Mouse (Mus musculus) retina, postnatal 7 days (tissue): ENCODE measurements around the gene Cmtm2a.
"Not testable (repeated sequence)": the region's sequence is repeated elsewhere in the genome, so short reads cannot be mapped to it uniquely, and the experiment has no call there.

Experiments used
- DNase-seq: peaks from one replicate; pipeline ENCODE4 v3.0.0-alpha.2; 2012; ENCODE audit warnings: low read depth, low spot score

Cmtm2a gene

GRCm38 (mm10) chr8:104293081-104293480, at the start of gene Cmtm2a:
Cmtm2a (minus strand) TSS chr8:104293181.
- not testable (repeated sequence) for DNase-seq

GRCm38 (mm10) chr8:104342426-104342825, 49.4 kb upstream of the Cmtm2a start:
- no peak for DNase-seq

GRCm38 (mm10) chr8:104341678-104342077, 48.7 kb upstream of the Cmtm2a start:
- no peak for DNase-seq

GRCm38 (mm10) chr8:104341106-104341561, 48.2 kb upstream of the Cmtm2a start:
- DNase-seq: no peak

DNA sequence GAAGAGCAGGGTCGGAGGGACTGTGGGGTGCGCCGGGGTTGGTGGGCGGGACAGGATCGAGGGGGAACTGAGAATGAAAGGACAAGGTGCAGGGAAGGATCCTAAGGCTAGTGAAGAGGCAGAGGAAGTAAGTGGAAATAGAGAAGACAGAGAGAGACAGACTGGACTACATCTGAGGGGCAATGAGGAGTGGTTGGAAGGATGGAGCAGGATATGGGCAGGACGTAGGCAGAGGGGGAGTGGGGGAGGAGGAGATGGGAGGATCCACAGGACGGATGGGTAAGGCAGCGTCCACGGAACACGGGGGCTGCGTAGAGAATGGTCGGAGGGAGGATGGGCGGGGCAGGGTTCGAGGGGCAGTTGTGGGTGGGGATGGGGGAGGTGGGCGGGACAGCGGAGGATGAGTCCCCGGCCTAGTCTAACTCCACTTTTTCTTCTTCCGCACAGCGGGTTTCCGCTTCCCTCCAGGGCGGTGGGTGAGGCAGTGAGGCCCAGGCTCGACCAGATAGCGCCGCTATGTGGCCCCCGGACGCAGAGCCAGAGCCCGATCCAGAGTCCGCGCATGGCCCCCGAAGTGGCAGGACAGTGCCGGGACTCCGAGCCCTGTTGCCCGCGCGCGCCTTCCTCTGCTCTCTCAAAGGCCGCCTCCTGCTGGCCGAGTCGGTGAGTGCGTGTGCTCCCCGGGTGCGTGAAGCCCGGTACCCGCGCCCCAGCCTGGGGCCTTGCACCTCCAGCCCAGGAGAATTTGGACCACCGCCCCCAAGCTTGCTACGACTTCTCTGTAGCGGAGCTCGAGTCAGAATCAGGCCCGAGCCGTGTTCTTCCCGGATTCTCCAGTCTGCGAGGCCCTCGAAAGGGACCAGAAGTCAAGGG, 47.5 kb upstream of the Cmtm2a start:
- DNase-seq: no peak

DNA sequence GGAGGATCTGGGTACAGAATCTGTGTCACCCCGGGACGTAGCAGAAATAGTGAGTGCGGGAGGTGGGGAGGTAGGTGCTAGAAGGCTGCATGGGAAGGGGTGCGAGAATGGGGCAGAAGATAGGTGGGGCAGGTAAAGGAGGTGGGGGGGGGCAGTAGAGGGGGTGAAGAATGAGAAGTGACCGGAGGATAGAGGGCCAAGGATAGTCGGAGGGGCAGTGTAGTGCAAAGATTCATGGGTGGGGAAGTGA, 46.9 kb upstream of the Cmtm2a start:
- DNase-seq: no peak

DNA sequence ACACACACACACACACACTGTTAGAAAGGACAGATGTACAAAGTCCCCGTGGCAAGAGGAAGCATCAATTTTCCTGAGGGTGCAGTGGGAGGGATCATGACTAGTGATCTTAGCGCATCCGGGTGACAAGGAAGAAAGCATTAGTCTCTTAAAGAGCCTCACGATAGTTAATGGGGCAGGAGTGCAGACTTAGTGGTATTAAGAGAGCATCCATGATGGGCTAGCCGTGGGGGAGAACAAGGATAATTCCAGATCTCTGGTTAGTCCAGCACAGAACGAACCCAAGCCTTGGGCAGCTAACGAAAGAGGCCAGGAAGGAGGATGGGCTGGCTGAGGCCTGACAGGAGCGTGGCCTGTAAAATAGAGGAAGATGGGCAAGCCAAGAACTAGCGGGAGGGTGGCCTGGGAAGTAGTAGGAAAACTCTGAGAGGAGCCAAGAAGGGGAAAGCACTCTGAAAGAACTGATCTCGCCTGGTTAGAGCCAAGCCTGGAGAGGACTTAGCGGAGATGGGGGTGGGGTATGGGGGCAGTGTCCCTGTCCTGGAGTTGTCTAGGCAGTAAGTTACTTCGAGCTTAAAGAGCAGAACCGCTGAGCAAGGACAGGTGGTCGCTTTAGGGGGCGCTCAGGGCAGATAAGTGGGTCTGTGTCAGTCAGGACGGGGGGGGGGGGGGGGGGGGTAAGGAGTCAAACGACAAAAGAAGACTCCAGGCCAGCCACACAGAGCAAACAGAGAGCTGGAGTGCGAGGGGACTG, 46.4 kb upstream of the Cmtm2a start, which contains the start of gene Cmtm3:
Gene Cmtm3 (plus strand): TSS at position 182 of the 754 bp plus-strand sequence.
- DNase-seq: no peak

DNA sequence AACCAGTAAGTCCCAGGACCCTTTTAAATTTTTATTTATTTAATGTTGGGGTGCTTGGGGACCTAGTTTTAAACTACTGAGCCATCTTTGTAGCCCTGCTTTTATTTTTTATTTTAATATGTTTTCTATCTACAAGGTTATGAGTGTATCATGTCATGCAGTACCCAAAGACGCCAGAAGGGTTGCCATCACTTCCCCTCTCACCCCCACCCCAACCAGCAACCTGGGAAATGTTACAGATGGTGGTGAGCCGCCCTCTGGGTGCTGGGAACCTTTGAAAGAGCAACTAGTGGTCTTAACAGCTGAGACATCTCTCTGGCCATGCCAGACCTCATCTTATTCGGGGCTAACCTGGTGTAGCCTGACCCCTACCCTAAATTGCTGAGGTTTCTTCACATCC, 44.9 kb upstream of the Cmtm2a start:
- no peak for DNase-seq

DNA sequence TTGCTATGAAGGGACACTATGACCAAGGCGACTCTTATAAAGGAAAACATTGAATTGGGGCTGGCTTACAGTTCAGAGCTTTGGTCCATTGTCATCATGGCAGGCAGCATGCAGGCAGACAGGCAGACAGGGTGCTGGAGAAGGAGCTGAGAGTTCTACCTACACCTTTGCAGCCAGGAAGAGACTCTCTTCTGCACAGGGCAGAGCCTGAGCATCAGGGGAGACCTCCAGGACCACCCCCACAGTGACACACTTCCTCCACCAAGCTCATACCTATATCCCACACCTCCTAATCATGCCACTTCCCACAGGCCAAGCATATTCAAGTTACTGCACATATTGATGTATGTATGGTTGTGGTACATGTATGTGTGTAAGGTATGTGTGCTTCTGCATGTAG, 43.8 kb upstream of the Cmtm2a start:
- DNase-seq: no peak

DNA sequence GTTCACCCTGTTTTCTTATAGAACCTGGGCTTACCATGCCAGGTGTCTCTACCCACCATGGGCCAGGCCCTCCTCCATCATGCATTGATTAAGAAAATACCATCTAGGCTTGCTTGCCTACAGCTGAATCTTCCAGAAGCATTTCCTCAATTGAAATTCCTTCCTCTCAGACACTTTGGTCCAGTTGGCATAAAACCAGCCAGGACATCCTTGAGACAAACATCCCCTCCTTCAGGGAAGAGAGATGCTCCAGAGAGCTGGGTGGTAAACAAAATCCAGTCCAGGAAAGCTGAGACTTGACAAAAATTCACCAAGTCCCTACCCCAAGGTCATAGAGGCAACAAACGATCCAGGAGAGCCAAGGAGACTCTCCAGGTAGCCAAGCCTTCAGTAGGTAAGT, 41.2 kb upstream of the Cmtm2a start:
- DNase-seq: no peak

DNA sequence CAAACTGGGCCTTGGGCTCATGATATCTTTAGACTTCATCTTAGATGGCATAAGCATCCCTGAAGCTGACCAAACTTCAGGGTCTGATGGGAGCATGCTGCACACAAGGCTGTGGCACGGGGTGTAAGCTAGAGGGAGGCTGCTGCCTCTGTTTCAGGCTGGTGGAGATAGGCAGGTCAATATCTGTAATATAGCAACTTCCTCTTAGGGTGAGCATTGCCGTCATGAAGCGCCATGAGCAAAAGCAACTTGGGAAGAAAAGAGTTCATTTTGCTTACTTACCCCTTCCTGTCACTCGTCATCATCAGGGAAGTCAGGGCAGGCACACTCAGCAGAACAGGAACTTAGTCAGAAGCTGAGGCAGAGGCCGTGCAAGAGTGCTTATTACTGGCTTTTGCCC, 40.8 kb upstream of the Cmtm2a start:
- no peak for DNase-seq

- DNase-seq: no peak
Observed at GRCm38 (mm10) chr8:104332665-104333631, 40.0 kb upstream of the Cmtm2a start.

GRCm38 (mm10) chr8:104321930-104322329, 28.9 kb upstream of the Cmtm2a start, which contains the start of gene Cmtm2b:
Cmtm2b (plus strand) TSS chr8:104322230.
- DNase-seq: not testable (repeated sequence)

- not testable (repeated sequence) for DNase-seq
Observed at GRCm38 (mm10) chr8:104321267-104321666, 28.3 kb upstream of the Cmtm2a start, which contains the start of gene Gm11020. Gm11020 (plus strand) TSS chr8:104321567.

GRCm38 (mm10) chr8:104313311-104313710, 20.3 kb upstream of the Cmtm2a start:
- DNase-seq: no peak

GRCm38 (mm10) chr8:104312023-104312422, 19.0 kb upstream of the Cmtm2a start:
- not testable (repeated sequence) for DNase-seq

DNA sequence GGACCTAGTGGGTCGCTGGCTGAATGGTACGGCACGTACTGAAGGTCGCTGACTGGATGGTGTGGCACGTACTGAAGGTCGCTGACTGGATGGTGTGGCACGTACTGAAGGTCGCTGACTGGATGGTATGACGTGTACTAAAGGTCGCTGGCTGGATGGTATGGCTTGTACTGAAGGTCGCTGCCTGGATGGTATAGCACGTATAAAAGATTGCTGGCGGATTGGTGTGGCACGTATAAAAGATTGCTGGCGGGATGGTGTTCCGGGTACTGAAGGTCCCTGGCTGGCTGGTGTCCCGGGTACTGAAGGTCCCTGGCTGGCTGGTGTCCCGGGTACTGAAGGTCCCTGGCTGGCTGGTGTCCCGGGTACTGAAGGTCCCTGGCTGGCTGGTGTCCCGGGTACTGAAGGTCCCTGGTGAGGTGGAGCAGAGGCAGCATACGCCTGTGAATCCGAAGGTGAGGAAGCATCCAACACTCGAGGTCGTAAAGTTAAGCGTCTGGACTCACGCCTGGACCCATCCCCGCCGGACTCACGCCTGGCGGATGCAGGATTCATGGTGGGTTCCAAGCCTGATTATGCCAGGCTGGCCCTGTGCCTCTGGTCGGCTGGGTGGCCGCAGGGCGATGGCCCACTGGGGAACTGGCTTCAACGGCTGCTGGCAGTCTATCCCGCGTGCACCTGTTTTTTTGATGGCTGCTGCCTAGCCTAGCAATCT, 16.6 kb upstream of the Cmtm2a start, which contains the start of the genes Gm45711 and Cmtm1:
Gene Gm45711 (minus strand): TSS at position 641 of the 715 bp plus-strand sequence.
Gene Cmtm1 (minus strand): TSS at position 705 of the 715 bp plus-strand sequence.
- not testable (repeated sequence) for DNase-seq

DNA sequence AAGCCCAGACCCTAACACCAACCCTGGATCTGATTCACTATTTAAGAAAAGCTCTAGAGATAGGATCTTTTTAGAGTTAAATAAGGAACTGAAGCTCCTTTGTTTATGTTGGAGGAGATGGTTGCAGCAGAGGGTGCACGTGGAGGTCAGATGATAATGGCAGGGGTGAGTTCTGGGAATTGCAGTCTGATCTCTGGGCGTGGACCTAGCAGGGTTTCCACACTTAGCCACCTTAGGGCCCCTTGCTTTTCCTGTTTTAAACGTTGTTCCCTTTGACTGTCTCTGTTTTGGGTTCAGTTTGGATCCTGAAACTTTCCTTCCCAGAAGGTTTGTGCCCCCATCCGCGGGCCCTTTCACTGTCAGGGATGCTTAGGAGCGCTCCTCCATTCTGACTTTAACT, 15.4 kb upstream of the Cmtm2a start:
- DNase-seq: not testable (repeated sequence)

GRCm38 (mm10) chr8:104304962-104305361, 12.0 kb upstream of the Cmtm2a start:
- DNase-seq: no peak

DNA sequence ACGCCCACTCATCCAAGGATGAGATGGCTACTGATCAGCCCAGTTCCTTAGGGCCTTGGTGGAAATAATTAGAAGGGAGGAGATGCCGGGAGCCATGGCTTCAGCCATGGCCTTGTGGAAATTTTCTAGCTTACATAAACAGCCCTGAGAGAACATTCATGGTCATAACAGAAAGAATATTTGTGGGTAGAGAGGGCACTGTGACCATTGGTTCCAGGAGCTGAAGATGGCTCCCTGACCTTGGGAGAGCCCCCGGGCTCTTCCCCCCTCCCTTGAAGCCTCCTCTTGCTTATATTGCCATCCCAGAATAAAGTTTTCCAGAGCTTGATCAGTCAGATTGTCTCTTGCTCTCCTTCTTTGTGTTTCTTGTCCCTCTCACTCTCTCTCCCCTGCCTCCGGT, 9.6 kb upstream of the Cmtm2a start:
- DNase-seq: not testable (repeated sequence)

DNA sequence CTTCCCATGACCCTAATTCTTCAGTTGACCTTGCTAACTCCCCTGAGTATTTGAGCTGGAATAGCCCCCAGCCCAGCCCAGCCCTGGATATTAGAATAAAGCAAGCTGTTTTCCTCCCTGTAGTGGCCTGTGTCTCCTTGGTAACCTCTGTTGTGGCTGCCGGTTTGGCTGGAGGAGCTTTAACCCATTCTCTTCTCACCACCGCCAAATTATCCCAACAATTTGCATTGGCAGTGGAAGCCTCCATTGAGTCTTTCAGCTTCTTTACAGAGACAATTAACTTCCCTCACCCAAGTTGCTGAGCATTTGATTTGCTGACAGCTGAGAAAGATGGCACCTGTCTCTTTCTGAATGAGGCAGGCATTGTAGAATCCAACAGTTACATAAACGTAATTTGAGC, 8.6 kb upstream of the Cmtm2a start:
- DNase-seq: peak; percentile 2
